Mouse (Mus musculus) B cell, adult 62 days (primary cell): ENCODE results near the gene Pdk1. TPM values are rescaled to one million over a fixed set of nuclear protein-coding genes. Genes with fewer than 3 reads are reported as not detected.

Experiments used
- total RNA-seq: library from RNA; stranded (reverse); gene quantifications from 4 replicates; pipeline ENCODE4 v1.2.4, GENCODE M21; 2023

The Pdk1 gene
- 18.1 to 26.5 TPM (median 23.8 TPM) in 4 replicates for total RNA-seq

DNA sequence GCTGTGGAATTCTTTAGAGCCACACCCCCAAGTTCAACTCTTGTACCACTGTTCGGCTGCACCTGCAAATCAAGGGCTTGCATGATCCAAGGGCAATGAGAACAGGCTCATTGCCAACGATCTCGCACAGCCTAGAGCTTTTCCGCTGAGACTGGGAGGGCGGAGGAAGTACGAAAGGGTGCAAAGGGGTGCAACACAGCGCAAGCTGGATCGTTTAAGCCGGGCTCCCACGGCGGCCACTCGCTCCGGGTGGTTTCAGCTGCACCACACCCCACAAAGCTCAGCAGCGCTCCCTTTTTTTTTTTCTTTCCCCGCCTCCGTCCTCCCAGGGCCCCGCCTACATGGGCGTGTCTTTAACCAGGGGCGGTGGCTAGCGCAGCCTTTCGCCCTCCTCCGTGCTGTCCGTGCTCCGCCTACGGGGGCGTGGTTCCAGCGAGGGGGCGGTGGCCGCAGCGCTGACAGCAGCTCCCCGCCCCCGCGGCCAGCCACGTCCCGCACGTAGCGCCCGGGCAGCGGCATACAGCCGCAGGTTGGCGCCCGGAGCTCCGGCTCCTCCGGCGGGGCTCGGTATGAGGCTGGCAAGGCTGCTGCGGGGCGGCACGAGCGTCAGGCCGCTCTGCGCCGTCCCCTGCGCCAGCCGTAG lies at the start of gene Pdk1:
Gene Pdk1 (plus strand): TSS at position 424 of the 643 bp plus-strand sequence.

Other genes starting within 250 kb of the Pdk1 start
- 11.4 to 15.8 TPM (median 14.1 TPM) in 4 replicates for gene Itga6, start 127.6 kb upstream of the Pdk1 start, total RNA-seq
- gene Rapgef4, start 108.0 kb downstream of the Pdk1 start, total RNA-seq = 150 to 179 TPM (median 162 TPM) in 4 replicates